Mouse (Mus musculus) liver, adult 2 months (tissue): Measurements from ENCODE around the gene Fbxl18. TPM values are rescaled to one million over a fixed set of nuclear protein-coding genes. Genes with fewer than 3 reads are reported as not detected.

Experiments
- DNase-seq: peaks from one replicate; pipeline ENCODE4 v3.0.0-alpha.2; 2011; ENCODE audit warnings: low read depth, low spot score; ENCODE audit errors: extremely low read depth
- H3K27ac ChIP-seq: fragments of 200-500 bp; replicated peaks from 2 replicates; pipeline ENCODE4 v1.5.1; 2012; ENCODE audit warnings: low read depth, mild to moderate bottlenecking, control low read depth, inconsistent platforms, low read length; ENCODE audit not compliant: insufficient read depth
- H3K27me3 ChIP-seq: fragments of 200-500 bp; 2 replicates; pipeline ENCODE4 v1.6.1; 2012; ENCODE audit warnings: mild to moderate bottlenecking, moderate library complexity, low read length, inconsistent platforms; ENCODE audit not compliant: control insufficient read depth, insufficient read depth
- H3K36me3 ChIP-seq: fragments of 200-500 bp; 2 replicates; pipeline ENCODE4 v1.6.1; 2012; ENCODE audit warnings: low read length, inconsistent platforms; ENCODE audit not compliant: control insufficient read depth, insufficient read depth
- H3K4me1 ChIP-seq: fragments of 200-500 bp; 2 replicates; pipeline ENCODE4 v1.6.1; 2011; ENCODE audit warnings: low read length; ENCODE audit not compliant: control insufficient read depth, insufficient read depth
- H3K4me3 ChIP-seq: fragments of 200-500 bp; 2 replicates; pipeline ENCODE4 v1.5.1; 2011; ENCODE audit warnings: low read depth, mild to moderate bottlenecking, control low read depth, low read length, moderate library complexity; ENCODE audit not compliant: insufficient read depth
- H3K79me2 ChIP-seq: fragments of 200-500 bp; 2 replicates; pipeline ENCODE4 v1.6.1; 2012; ENCODE audit warnings: inconsistent platforms, mild to moderate bottlenecking, low read length, moderate library complexity; ENCODE audit not compliant: control insufficient read depth, insufficient read depth
- H3K9ac ChIP-seq: fragments of 200-500 bp; 2 replicates; pipeline ENCODE4 v1.6.1; 2012; ENCODE audit warnings: low read depth, mild to moderate bottlenecking, control low read depth, inconsistent platforms, low read length
- CTCF ChIP-seq: fragments of 200-500 bp; IDR thresholded peaks from 2 replicates; pipeline ENCODE4 v1.5.1; 2011; ENCODE audit warnings: low read depth, low read length, control low read depth
- POLR2A ChIP-seq: fragments of 200-500 bp; IDR thresholded peaks from 2 replicates; pipeline ENCODE4 v1.6.1; 2011; ENCODE audit warnings: low read length, control low read depth; ENCODE audit not compliant: insufficient read depth; ENCODE audit errors: extremely low read depth
- WGBS: fragments of 180-500 bp; shearing (Covaris S2); methylation state at CpG from one replicate; pipeline ENCODE4 v1.1.7; 2018; 5-methylcytosine and 5-hydroxymethylcytosine counted together
- polyA plus RNA-seq: library from polyadenylated mRNA; depleted of rRNA; stranded (reverse); fragments of >200 nt; gene quantifications from 2 replicates; pipeline ENCODE4 v1.2.3, GENCODE M21; 2012
- total RNA-seq: library from RNA; depleted of rRNA; stranded (reverse); fragments of >200 nt; gene quantifications from 2 replicates; pipeline ENCODE4 v1.2.3, GENCODE M21; 2014

Gene Fbxl18
- total and polyA plus RNA-seq, 2 experiments, result 1.5 to 10.6 TPM

- peak; percentile 29 for DNase-seq
- WGBS, result 33% methylated on average over 11 of the region's 11 CpGs
Measured at GRCm38 (mm10) chr5:142877337-142878280, 17.6 kb downstream of the Fbxl18 start.

DNA sequence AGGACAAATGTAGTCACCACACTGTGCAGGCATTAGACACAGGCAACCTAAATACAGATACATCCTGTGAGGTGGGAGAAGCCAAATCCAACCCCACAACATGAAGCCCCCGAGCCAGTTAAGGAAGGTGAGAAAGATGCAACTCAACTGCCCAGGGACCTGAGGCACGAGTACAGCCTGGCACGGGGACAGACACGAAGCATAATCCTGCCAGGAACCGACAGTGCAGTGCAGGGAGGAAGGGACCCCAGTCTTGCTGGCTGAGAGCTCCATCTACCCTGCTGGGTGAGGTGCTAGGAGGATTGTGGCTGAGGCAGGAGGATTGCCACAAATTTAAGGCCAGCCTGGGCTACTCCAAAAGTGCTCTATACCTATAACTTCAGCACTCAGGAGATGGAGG, 18.3 kb downstream of the Fbxl18 start:
- no peak for TF ChIP-seq POLR2A
- no peak for TF ChIP-seq CTCF
- Histone ChIP-seq H3K79me2 (no peaks in the 10 kb centered on the region), H3K27me3 (no peaks in the 10 kb centered on the region), H3K36me3 (no peaks in the 10 kb centered on the region), H3K4me3 (no peak overlapping the region), H3K4me1 (no peaks in the 10 kb centered on the region), H3K27ac (no peak overlapping the region), H3K9ac (no peak overlapping the region)
- no peak for DNase-seq
- 83% methylated on average over 5 of the region's 5 CpGs for WGBS

More at GRCm38 (mm10) chr5:142877337-142878280, 17.6 kb downstream of the Fbxl18 start:
- Histone ChIP-seq H3K4me3 (no peak overlapping the region), H3K36me3 (no peaks in the 10 kb centered on the region), H3K27me3 (no peaks in the 10 kb centered on the region), H3K9ac (no peak overlapping the region), H3K79me2 (no peaks in the 10 kb centered on the region), H3K27ac (no peak overlapping the region), H3K4me1 (no peaks in the 10 kb centered on the region)
- TF ChIP-seq CTCF (peak; percentile 96), POLR2A (no peak)

DNA sequence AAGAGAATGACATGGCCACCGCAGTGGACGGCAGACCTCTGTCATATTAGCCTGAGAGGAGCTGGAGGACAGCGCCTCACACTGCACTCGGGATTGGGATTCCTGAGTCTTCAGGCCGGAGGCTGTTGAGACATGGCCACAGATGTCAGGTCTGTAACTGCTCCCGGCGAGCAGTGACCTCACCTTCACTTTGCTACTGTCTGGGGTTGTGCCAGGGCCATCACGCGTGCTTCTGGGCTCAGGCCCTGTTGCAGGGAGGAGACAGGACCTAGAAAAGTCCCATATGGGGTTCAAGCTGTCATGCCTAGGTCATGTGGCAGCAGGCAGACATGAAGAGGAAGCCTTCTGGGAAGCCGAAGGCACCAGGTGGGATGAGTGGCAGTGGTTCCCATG, 19.7 kb downstream of the Fbxl18 start:
- Histone ChIP-seq H3K4me3 (no peak overlapping the region), H3K9ac (no peak overlapping the region), H3K79me2 (no peaks in the 10 kb centered on the region), H3K27me3 (no peaks in the 10 kb centered on the region), H3K4me1 (no peaks in the 10 kb centered on the region), H3K27ac (no peak overlapping the region), H3K36me3 (no peaks in the 10 kb centered on the region)
- no peak for TF ChIP-seq CTCF
- TF ChIP-seq POLR2A, result no peak
- WGBS, result 96% methylated on average over 10 of the region's 10 CpGs
- no peak for DNase-seq

DNA sequence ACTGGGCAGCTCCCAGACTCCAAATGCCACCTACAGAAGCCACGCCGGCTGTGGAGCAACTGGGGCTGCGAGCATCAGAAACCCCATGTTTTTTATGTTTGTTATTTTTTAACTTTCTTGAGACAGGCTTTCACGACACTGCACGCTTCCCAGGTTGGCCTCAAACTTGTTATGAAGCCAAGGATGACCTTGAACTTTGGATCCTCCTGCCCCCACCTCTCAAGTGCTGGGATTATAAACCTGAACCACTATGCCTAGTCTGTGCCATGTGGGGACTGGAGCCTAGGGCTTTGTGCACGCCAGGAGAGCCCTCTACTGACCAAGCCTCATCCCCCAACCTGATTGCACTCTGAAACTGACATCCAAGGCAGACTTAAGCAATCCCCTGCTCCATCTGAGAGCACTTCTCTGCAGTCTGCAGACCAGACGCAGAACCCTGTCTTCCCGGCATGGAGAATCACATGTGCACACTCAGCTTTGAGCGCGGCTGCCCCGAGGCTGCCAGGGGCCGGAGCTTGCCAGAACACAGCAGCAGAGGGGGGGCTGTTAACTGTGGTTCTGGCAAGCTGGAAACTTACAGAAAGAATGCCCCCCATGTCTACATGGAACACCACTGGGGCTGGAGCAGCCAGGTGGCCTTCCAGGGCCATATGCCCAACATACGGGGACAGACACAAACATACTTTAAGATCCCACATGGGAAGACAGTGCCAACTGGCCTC, 20.3 kb downstream of the Fbxl18 start:
- no peak for DNase-seq
- H3K4me3 ChIP-seq, result no peak overlapping the region
- no peak overlapping the region for H3K9ac ChIP-seq
- H3K79me2 ChIP-seq, result no peaks in the 10 kb centered on the region
- H3K4me1 ChIP-seq, result no peaks in the 10 kb centered on the region
- H3K27ac ChIP-seq, result no peak overlapping the region
- TF ChIP-seq POLR2A (no peak), CTCF (no peak)
- 89% methylated on average over 13 of the region's 13 CpGs for WGBS
- H3K27me3 ChIP-seq, result no peaks in the 10 kb centered on the region
- no peaks in the 10 kb centered on the region for H3K36me3 ChIP-seq

DNA sequence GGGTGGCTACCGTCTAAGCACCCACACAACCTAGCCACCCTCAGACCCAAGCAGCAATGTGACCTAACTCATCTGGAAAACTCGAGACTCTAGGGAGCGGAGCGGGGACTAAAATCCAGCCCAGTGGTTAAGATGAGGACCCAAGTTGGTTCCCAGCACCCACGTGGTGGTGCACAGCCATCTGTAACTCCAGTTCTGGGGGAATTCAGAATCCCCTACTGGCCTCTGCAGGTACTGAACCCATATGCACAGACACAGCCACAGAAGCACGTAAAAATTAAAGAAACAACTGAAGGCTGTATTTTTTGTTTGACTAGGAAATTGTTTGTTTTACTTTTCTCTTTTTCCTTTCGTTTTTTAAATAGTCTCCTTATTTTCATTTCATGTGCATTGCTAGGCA, 21.5 kb downstream of the Fbxl18 start:
- TF ChIP-seq POLR2A, result no peak
- no peak for TF ChIP-seq CTCF
- DNase-seq, result no peak

More for the DNA sequence above, 21.5 kb downstream of the Fbxl18 start:
- Histone ChIP-seq H3K27ac (no peak overlapping the region), H3K79me2 (no peaks in the 10 kb centered on the region), H3K4me1 (no peaks in the 10 kb centered on the region), H3K4me3 (no peak overlapping the region), H3K27me3 (no peaks in the 10 kb centered on the region), H3K36me3 (no peaks in the 10 kb centered on the region), H3K9ac (no peak overlapping the region)
- 96% methylated on average over 7 of the region's 7 CpGs for WGBS
